Mouse (Mus musculus) neural tube, embryonic 11.5 days (tissue): ENCODE measurements around the gene Zkscan16. TPM values are rescaled to one million over a fixed set of nuclear protein-coding genes. Genes with fewer than 3 reads are reported as not detected.

ENCODE experiments used
- ATAC-seq: fragments of 200-750 bp; cut with Nextera tagmentation; 2 replicates; pipeline ENCODE4 v1.8.0; 2017; ENCODE audit warnings: moderate number of reproducible peaks, mild to moderate bottlenecking, moderate TSS enrichment, moderate library complexity; ENCODE audit not compliant: insufficient read depth, low FRiP score, low TSS enrichment
- DNase-seq: peaks from one replicate; pipeline ENCODE4 v3.0.0-alpha.2; 2015; ENCODE audit warnings: low spot score
- H3K27ac ChIP-seq: fragments of 300-500 bp; sonication (generic); 2 replicates; pipeline ENCODE4 v1.5.1; 2014; ENCODE audit warnings: low read depth, mild to moderate bottlenecking, low read length
- H3K27me3 ChIP-seq: fragments of 300-500 bp; sonication (generic); 2 replicates; pipeline ENCODE4 v1.6.1; 2014; ENCODE audit warnings: mild to moderate bottlenecking, low read length, mixed read lengths; ENCODE audit not compliant: control insufficient read depth, insufficient read depth
- H3K36me3 ChIP-seq: fragments of 300-500 bp; sonication (generic); 2 replicates; pipeline ENCODE4 v1.6.1; 2014; ENCODE audit warnings: mild to moderate bottlenecking, low read length, moderate library complexity, mixed read lengths; ENCODE audit not compliant: control insufficient read depth, insufficient read depth
- H3K4me1 ChIP-seq: fragments of 300-500 bp; sonication (generic); 2 replicates; pipeline ENCODE4 v1.6.1; 2014; ENCODE audit warnings: low read length, mixed read lengths; ENCODE audit not compliant: control insufficient read depth, insufficient read depth
- H3K4me2 ChIP-seq: fragments of 300-500 bp; sonication (generic); 2 replicates; pipeline ENCODE4 v1.6.1; 2014; ENCODE audit warnings: low read depth, mild to moderate bottlenecking, moderate library complexity
- H3K4me3 ChIP-seq: fragments of 300-500 bp; sonication (generic); 2 replicates; pipeline ENCODE4 v1.5.1; 2014; ENCODE audit warnings: low read depth, low read length
- H3K9ac ChIP-seq: fragments of 300-500 bp; sonication (generic); 2 replicates; pipeline ENCODE4 v1.6.1; 2014; ENCODE audit warnings: mild to moderate bottlenecking, low read length
- H3K9me3 ChIP-seq: fragments of 300-500 bp; sonication (generic); 2 replicates; pipeline ENCODE4 v1.6.1; 2016; ENCODE audit warnings: low read length; ENCODE audit not compliant: control insufficient read depth
- WGBS: fragments of 180-500 bp; shearing (Covaris S2); extraction: QIAGEN DNeasy Blood & Tissue Kit; methylation state at CpG from one replicate; pipeline ENCODE4 v1.1.7; 2014; 5-methylcytosine and 5-hydroxymethylcytosine counted together
- polyA plus RNA-seq: library from polyadenylated mRNA; unstranded; fragments of >200 nt; fragmentation: Nextera tagmentation; extraction: Ambion mirVana; gene quantifications from 2 replicates; pipeline ENCODE4 v1.2.1, GENCODE M21; 2014

The Zkscan16 gene
- polyA plus RNA-seq, 1 experiment from 2014 or later, result 1.3 TPM

DNA sequence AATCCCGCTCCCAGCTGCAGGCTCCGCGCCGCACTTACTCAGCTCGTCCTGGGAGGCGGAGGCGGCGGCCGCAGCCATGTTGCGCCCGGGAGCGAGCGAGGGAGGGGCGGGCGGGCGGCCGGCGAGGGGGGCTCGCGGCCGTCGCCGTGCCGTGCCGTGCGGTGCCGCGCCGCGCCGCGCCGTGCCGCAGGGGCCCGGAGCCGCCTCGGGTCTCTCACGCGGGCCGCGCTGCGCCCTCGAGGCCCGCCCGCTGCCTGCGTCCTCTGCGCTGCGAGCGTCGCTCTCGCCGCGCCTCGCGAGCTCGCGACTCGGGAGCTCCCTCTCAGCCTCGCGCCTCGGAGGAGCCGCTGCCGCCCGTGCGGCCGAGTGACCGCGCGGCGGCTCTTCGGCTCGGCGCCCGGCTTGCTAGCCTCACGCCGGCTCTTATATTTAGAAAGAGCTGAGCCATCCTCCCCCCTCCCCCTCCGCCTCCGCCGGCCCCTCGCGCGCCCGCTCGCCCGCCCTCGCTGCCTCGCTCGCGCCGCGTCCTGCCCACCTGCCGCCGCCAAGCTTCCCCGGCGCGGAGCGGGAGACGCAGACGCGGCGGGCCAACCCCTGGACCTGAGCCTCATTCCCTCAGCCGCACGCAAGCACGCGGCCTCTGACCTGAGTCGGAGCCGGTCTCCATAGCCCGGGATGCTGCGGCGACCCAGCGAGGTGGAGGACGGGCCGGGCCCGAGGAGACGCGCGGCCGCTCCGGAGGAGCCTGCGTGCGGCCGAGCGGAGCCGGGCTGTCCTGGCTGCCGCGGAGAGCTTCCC, 31.4 kb upstream of the Zkscan16 start:
- Histone ChIP-seq H3K27me3 (no peaks in the 10 kb centered on the region), H3K27ac (peak overlapping the region; percentile 96), H3K9ac (peak overlapping the region; percentile 95), H3K36me3 (no peaks in the 10 kb centered on the region), H3K9me3 (no peaks in the 10 kb centered on the region), H3K4me2 (peak overlapping the region; percentile 68), H3K4me3 (peak overlapping the region; percentile 94), H3K4me1 (no peaks in the 10 kb centered on the region; the same call in 1 of the 2 replicates)
- DNase-seq (peak; percentile 80), ATAC-seq (peak; percentile 75)
- WGBS, result under 1% methylated on average over 94 of the region's 126 CpGs

DNA sequence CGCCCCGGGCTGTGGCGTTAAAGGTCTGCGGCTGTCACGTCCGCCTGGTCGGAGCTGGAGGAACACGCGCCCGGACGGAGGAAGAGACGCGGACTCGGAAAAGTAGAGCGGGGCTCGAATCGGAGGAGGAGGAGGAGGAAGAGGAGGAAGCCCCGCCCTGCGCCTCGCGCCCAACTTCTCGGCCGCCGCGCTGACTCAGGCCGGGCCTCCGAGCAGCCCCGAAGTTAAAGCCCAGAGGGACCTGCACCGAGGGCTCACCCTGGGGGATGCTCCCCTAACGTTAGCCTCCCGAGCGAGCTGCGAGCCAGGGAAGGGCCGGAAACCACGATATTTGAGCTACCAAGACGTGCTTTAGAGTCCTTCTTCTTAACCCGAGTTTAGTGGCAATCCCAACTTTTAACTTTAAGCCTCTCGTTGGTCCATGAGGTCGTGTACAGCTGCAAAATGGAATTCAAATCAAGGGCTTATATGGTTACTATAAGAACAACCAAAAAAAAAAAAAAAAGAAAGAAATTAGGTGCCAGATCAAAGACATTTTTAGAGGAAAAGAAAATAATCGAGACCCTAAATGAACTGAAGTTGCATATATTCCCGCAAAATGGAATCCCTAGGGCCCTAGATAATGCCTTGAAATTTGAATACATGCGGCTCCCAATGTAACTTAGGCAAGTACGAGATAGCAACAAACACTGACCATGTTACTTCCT, 30.6 kb upstream of the Zkscan16 start, which contains the start of gene Ecpas:
Ecpas (minus strand) TSS at position 121 of the 707 bp plus-strand sequence.
- WGBS, result 4% methylated on average over 37 of the region's 43 CpGs
- DNase-seq (peak; percentile 84), ATAC-seq (peak; percentile 69)

DNA sequence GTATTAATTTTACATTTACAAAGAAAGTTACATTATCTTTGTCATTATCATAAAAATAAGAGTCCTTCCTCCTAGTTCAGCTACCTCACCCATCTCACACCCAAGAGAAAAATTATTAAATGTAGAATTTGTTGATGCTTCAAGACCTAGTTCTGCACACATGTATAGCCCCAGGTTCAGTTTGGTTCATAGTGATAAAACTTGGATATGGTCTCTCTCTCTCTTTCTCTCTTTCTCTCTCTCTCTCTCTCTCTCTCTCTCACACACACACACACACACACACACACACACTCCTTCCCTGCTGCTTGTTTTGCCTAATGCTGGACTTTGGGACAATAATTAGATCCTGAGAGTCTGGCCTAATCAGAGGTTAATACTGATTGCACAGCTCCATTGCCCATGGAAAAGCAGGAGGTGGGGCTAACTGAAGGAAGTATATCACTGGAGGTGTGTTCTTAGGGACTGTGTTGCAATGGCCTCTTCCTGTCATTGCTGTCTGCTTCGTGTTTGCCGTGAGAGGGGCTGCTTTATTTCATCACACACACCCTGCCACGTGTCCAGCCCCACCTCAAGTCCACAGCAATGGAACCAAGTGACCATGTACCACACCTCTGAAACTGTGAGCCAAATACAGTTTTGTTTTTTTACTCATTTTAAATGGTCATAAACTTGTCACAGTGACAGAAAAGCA, 29.9 kb upstream of the Zkscan16 start:
- H3K4me2 ChIP-seq, result peak overlapping the region; percentile 68
- H3K9ac ChIP-seq, result no peak overlapping the region
- H3K9me3 ChIP-seq, result no peaks in the 10 kb centered on the region
- 66% methylated on average over 3 of the region's 3 CpGs for WGBS
- no peaks in the 10 kb centered on the region for H3K27me3 ChIP-seq
- no peaks in the 10 kb centered on the region; the same call in 1 of the 2 replicates for H3K4me1 ChIP-seq
- DNase-seq (no peak), ATAC-seq (no peak)
- H3K4me3 ChIP-seq, result no peak overlapping the region
- no peak overlapping the region for H3K27ac ChIP-seq
- no peaks in the 10 kb centered on the region for H3K36me3 ChIP-seq

More for the DNA sequence above, 30.6 kb upstream of the Zkscan16 start, which contains the start of gene Ecpas:
- Histone ChIP-seq H3K27ac (peak within 1 kb of the TSS; percentile 96), H3K4me1 (no peaks in the 10 kb centered on the region; the same call in 1 of the 2 replicates), H3K9ac (peak within 1 kb of the TSS; percentile 95), H3K4me2 (peak within 1 kb of the TSS; percentile 68), H3K4me3 (peak within 1 kb of the TSS; percentile 94), H3K27me3 (no peaks in the 10 kb centered on the region), H3K9me3 (no peaks in the 10 kb centered on the region), H3K36me3 (no peaks in the 10 kb centered on the region)

DNA sequence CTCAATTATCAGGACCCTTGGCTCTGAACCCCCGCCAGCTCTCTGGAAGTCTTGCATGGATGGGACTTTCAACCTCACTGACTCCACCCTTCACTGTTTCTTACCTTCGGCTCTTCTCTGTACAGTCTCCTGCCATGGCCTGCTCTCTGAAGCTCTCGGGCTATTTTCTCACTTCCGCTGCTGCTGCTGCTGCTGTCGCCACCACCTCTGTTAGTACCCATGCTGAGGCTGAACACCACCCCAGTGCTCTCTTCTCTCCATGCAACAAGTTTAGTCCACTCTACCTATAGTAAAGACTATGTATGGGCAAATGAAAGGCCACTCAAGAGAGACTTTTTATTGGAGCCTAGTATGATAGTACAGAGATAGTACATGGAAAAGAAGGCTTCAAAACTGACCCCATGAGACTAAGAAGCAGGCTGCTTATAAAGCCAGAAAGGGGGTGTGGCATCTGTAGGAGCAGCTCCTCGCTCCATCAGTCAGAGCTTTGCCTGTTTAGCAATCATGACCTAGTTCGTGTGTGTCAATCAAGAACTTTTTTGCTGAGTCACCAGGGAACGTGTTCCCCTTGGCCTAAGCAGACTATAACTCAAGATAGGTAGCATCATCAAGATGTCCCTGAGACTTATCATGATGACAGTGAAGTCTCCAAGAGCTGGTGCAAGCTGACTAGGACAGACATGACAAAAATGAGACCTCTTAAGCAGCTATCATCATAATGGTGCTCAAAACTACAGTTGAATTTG, 28.2 kb upstream of the Zkscan16 start:
- H3K4me2 ChIP-seq, result no peak overlapping the region
- no peak overlapping the region for H3K27ac ChIP-seq
- H3K4me3 ChIP-seq, result no peak overlapping the region
- 81% methylated on average over 8 of the region's 8 CpGs for WGBS
- no peaks in the 10 kb centered on the region for H3K27me3 ChIP-seq
- no peaks in the 10 kb centered on the region; the same call in 1 of the 2 replicates for H3K4me1 ChIP-seq
- ATAC-seq (no peak), DNase-seq (no peak)
- no peaks in the 10 kb centered on the region for H3K36me3 ChIP-seq
- H3K9ac ChIP-seq, result no peak overlapping the region
- H3K9me3 ChIP-seq, result no peaks in the 10 kb centered on the region

DNA sequence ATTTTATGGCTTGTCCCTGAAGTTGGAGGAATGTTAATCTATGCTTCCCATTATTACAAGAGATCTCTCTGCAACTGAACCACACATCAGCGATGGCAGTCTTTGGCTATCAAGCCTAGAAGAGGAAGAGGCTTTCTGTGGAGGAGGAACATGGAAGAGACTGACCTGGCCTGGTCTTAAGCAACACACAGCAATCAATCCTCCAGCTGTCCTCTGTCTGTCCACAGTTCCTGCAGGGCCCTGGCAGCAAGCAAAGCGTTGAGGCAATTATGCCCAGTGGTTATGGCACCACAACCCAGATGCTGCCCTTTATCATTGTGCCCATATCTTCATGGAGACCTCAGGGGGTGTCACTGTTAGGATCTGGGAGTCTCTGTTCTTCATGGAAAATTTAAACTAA, 19.5 kb upstream of the Zkscan16 start:
- Histone ChIP-seq H3K9me3 (no peaks in the 10 kb centered on the region), H3K27ac (no peak overlapping the region), H3K36me3 (no peaks in the 10 kb centered on the region), H3K9ac (no peak overlapping the region), H3K27me3 (no peaks in the 10 kb centered on the region), H3K4me2 (no peak overlapping the region), H3K4me3 (no peak overlapping the region), H3K4me1 (no peaks in the 10 kb centered on the region)
- ATAC-seq, result no peak
- no peak for DNase-seq
- WGBS, result 80% methylated on average over 2 of the region's 2 CpGs

DNA sequence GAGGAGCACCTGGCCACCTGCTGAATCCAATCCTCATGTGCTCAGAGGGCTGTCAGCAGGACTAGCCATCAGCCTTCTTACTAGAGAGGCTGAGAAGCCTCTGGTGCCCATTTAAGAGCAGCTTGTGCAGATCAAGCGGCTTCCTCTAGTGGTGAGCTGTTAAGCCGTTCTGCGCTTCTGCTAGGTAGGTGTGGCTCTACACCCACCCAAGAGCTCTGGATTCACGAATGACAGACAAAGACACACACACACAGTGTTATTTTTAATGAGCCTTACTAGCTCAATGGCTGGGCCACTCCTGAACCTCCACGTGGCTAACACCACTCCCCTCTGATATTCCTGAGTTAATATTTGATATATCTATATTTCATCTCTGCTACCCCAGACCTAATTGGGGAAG, 17.8 kb upstream of the Zkscan16 start:
- Histone ChIP-seq H3K27ac (no peak overlapping the region), H3K4me1 (no peaks in the 10 kb centered on the region), H3K9me3 (no peaks in the 10 kb centered on the region), H3K9ac (no peak overlapping the region), H3K4me2 (no peak overlapping the region), H3K4me3 (no peak overlapping the region), H3K36me3 (no peaks in the 10 kb centered on the region), H3K27me3 (no peaks in the 10 kb centered on the region)
- WGBS, result 40% methylated on average over 5 of the region's 5 CpGs
- no peak for DNase-seq
- ATAC-seq, result no peak

DNA sequence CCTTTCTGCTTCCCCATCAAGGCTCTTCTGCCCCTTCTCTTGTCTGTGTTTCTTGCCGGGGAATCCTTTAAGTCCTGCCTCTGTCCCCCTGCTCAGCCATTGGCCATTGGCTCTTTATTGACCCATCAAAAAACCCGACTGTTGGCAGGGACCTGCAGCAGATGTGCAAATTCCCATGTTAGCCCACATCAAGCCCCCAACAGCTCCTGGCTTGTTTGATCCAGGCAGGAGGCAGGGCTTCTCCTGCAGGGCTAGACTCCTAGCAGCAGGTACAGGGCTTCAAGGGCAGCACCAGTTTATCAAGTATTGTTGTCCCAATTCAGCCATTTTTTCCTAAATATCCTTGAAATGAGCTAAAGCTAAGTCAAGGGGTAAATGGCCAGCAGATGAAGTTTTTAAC, 17.3 kb upstream of the Zkscan16 start:
- ATAC-seq (no peak), DNase-seq (no peak)
- Histone ChIP-seq H3K27ac (no peak overlapping the region), H3K4me2 (no peak overlapping the region), H3K9me3 (no peaks in the 10 kb centered on the region), H3K27me3 (no peaks in the 10 kb centered on the region), H3K9ac (no peak overlapping the region), H3K4me3 (no peak overlapping the region), H3K36me3 (no peaks in the 10 kb centered on the region), H3K4me1 (no peaks in the 10 kb centered on the region)
- 17% methylated on average over 2 of the region's 2 CpGs for WGBS

DNA sequence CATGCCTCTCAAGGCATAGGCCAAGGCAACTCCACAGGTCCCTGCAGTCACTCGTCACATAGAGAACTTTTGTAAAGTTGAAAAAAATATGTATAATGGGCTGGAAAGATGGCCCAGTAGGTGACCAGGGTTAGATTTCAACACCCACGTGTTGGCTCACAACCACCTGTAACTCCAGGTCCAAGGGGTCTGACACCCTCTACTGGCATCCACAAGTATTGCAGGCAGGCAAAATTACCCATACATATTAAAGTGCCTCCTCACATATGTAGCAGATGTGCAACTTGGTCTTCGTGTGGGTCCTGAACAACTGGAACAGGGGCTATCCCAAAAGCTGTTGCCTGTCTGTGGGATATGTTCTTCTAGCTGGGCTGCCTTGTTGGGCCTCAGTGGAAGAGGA, 15.8 kb upstream of the Zkscan16 start:
- Histone ChIP-seq H3K4me3 (no peak overlapping the region), H3K27ac (no peak overlapping the region), H3K4me1 (no peaks in the 10 kb centered on the region), H3K36me3 (no peaks in the 10 kb centered on the region), H3K4me2 (no peak overlapping the region), H3K9me3 (no peaks in the 10 kb centered on the region), H3K27me3 (no peaks in the 10 kb centered on the region), H3K9ac (no peak overlapping the region)
- ATAC-seq (no peak), DNase-seq (no peak)
- WGBS, result 63% methylated on average over 3 of the region's 3 CpGs
